Mouse (Mus musculus) layer of hippocampus, postnatal 10 days (tissue): Measurements from ENCODE around the gene Wnt10b. TPM values are rescaled to one million over a fixed set of nuclear protein-coding genes. Genes with fewer than 3 reads are reported as not detected.
"Not testable (repeated sequence)": the region's sequence is repeated elsewhere in the genome, so short reads cannot be mapped to it uniquely, and the experiment has no call there.

Source experiments
- DNase-seq, 2 experiments: peaks; one replicate each; pipeline ENCODE4 v3.0.0; 2021; ENCODE audit warnings: low spot score in 2 of 2
- total RNA-seq, 2 experiments: library from RNA; stranded (reverse); gene quantifications; 2 replicates each; pipeline ENCODE4 v1.2.3; 2021

The Wnt10b gene
- total RNA-seq, 2 experiments from 2014 or later, result 0.25 to 0.37 TPM

DNA sequence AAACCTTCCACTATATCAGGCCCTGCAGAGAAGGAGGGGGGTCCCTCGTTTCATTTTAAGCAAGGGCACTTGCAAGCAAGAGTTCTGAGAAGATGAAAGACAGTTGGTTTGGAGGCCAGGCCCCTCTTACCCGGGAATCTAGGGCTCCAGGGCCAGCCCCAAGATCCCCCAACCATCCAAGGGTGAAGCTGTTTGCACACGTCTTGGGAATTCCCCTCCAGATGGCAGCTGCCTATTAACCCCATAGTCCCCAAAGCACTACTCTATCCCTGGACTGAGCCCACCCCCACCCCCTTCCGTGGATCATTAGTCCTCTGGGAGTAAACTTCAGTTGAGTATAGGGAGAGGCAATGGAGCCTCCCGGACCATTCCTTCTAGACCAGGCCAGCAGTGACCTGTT lies 2.4 kb downstream of the Wnt10b start:
- DNase-seq, result no peak

GRCm38 (mm10) chr15:98774096-98774495 lies 3.9 kb downstream of the Wnt10b start:
- DNase-seq, result no peak

DNA sequence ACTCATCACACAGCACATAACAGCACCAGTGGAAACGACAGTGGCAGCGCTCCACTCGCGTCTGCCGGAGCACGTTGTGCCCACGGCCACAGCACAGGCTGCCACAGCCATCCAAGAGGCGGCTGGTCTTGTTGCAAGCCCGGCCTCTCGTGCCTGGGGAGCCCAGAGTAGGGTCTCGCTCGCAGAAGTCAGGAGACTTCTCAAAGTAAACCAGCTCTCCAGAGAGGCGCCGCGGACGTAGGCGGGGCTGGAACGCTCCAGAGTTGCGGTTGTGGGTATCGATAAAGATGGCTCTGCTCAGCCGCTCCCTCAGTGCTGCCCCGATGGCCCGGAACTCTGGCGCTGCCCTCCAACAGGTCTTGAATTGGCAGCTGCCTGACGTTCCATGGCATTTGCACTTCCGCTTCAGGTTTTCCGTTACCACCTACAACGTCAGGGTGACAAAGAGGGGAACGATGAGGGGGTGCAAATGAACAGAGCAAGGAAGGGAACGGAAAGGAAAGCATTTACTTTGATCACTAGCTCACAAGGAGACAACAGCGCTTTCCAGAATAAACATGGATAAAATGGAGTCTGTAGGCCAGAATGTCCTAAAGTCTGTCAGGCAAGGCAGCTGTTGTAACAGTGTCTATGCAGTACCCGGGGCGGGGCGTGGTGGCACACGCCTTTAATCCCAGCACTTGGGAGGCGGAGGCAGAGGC lies 5.3 kb downstream of the Wnt10b start:
- DNase-seq, result no peak

GRCm38 (mm10) chr15:98771813-98772425 lies 6.0 kb downstream of the Wnt10b start:
- DNase-seq, result no peak

DNA sequence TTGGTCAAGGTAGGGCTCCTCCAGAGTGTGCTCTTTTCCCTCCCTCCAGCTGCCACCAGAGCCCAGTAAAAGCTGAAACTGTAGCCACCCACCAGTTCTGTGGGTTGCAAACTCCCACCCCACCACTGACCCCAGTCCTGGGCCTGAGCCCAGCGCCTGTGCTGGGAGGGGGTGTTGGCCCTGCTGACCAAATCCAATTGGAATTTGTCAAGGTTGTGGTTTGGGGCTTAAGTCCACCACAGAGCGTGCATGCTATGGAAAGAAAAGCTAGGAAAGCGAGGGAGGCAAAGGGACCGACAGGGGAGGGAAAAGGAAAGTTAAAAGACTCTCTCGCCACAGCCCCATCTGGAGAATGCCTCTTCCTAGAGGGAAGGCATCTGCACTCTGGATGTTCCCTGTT lies 9.7 kb downstream of the Wnt10b start:
- no peak for DNase-seq

DNA sequence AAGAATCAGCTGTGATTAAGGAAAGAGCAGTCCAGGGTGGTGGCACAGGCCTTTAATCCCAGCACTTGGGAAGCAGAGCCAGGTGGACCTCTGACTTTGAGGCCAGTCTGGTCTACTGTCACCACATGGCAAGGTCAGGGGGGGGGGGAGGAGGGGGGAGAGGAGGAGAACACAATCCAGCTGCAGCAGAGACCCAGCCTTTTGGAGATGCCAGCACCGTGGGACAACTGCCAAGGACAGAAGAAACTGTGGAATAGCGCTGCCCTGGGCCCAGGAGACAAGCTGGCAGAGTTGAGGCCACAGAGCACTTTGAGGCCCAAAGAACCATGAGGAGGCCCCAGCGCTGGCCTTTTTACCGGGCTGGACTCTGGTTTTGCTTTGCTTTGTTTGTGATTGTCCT lies 12.0 kb downstream of the Wnt10b start:
- DNase-seq, result no peak

GRCm38 (mm10) chr15:98762670-98763529 lies 15.1 kb downstream of the Wnt10b start, which contains the start of gene Arf3:
TSS of gene Arf3 (minus strand) at chr15:98763214.
- peak; percentile 96 to 98 for DNase-seq

DNA sequence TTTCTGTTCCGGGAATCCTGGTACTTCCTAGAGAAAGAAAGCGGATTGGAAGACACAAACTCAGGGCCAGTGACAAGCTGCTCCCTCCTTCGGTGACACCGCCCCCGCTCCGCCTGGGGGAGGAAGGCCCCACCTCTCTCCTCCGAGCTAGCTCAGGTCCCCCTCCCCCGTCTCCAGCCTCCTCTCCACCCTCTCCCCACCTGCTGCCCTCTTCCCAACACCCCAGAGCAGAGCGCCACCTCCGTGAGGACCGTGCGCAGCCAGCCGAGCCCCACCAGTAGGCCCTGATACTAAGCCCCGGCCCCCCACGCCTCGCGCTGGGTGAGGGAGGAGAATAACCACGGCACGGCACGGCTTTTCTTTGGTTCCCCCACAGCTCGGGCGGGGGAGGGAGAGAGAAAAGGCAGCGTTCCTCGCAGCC lies 15.7 kb downstream of the Wnt10b start:
- DNase-seq, result peak; percentile 71 to 78

GRCm38 (mm10) chr15:98754125-98754524 lies 23.8 kb downstream of the Wnt10b start:
- DNase-seq, result no peak

DNA sequence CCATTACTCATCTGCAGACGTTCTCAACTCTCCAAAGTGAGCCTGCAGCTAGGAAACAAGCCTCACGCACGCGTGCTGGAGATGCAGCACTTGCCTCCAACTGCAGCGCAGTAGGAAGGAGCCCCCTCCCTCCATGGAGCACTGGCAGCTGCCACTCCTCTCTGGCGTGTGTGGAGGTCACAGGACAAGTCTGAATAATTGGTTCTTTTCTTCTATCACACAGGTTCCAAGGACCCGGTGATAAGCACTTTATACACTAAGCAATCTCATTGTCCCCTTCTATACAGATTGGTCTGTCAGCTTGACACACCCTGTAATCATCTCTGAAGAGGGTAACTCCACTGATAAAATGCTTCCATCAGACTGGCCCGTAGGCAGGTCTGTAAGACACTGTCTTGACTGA lies 24.9 kb downstream of the Wnt10b start:
- DNase-seq, result no peak

GRCm38 (mm10) chr15:98749093-98749492 lies 28.9 kb downstream of the Wnt10b start:
- DNase-seq, result no peak

- DNase-seq, result no peak
These were observed 30.7 kb downstream of the Wnt10b start for GRCm38 (mm10) chr15:98747296-98747695.

DNA sequence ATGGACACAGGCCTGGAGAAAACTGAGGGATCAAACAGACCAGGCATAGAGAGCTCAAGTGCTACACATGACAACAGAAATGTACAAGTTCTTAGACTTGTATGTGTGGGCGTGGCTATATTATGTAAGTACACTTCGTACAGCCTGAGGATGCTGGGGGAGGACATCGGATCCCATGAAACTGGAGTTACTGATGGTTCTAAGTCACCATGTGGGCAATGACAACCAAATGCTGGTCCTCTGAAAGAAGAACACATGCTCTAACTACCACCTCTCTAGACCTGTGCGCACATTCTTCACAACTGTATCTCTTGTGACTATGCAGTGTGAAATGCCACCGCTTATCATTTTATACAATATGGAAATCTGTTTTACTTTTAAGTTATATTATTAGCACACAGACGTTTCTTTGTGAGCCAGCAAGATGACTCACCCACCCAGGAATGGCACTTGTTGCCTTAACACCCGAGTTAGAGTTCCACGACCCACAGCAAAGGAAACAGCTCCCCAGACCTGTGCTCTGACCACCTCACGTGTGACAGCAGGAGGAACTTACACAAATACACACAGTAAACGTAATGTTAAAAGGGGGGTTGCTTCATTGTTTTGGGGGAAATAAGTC lies 31.5 kb downstream of the Wnt10b start:
- DNase-seq, result no peak

GRCm38 (mm10) chr15:98743863-98744262 lies 34.1 kb downstream of the Wnt10b start:
- not testable (repeated sequence) for DNase-seq

GRCm38 (mm10) chr15:98742766-98743428 lies 35.1 kb downstream of the Wnt10b start:
- no peak for DNase-seq

DNA sequence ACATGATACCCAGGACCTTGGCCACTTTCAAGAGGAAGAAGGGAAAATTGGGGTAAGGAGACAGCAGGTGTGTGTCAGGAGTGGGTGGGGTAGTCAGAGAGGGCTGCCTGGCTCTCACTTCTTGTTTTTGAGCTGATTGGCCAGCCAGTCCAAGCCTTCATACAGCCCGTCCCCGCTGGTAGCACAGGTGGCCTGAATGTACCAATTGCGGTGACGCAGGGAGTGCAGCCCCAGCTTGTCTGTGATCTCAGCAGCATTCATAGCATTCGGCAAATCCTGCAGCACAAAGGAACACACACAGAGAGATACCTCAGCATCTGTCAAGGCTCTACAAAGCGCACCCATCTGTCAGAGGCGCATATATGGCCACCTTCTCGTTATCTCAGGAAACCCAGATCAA lies 37.7 kb downstream of the Wnt10b start:
- DNase-seq, result no peak

DNA sequence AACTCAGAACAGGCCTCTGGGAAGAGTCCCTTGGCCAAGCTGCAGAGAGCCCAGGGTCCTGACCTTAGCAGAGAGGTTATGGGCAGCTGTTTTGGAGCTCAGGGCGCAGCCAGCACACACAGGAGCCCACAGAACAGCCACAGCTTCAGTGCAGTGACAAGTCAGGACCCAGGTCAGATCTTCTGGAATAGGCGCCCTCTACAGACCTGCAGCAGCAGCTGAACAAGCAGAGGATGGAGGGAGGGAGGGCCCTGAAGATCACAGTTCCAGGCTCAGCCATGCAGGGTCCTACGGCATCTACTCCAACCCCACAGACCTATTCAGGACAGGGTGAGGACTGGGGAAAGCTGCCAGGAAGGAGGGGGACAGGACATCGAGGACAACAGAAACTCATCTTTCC lies 39.2 kb downstream of the Wnt10b start:
- DNase-seq, result no peak

- DNase-seq, result peak; percentile 67 to 70
These were observed 40.1 kb downstream of the Wnt10b start for GRCm38 (mm10) chr15:98737881-98738280.

- DNase-seq, result no peak
These were observed 41.4 kb downstream of the Wnt10b start for GRCm38 (mm10) chr15:98736521-98736920.

GRCm38 (mm10) chr15:98733976-98734566 lies 43.9 kb downstream of the Wnt10b start:
- DNase-seq, result no peak

- DNase-seq, result no peak
These were observed 44.6 kb downstream of the Wnt10b start for GRCm38 (mm10) chr15:98733370-98733769.
